Mouse (Mus musculus): ENCODE measurements around the gene Ppm1g. TPM values are rescaled to one million over a fixed set of nuclear protein-coding genes. Genes with fewer than 3 reads are reported as not detected.
A peak's percentile ranks its signal among the peaks of the same experiment; 100 is the strongest.

The Ppm1g gene
- polyA plus RNA-seq, 1 experiment = 41.1 TPM

- peaks cover 5% of the 10 kb centered on the region; the same call in 1 of the 2 replicates for H3K36me3 ChIP-seq (ENCODE audit: control insufficient read depth, insufficient read depth, low read length)
- DNase-seq = no peak
- H3K4me3 ChIP-seq (ENCODE audit: insufficient read depth, low read depth, low read length) = peak overlapping the region; percentile 82
- no peaks in the 10 kb centered on the region for H3K27me3 ChIP-seq (replicated peaks; ENCODE audit: control insufficient read depth, insufficient read depth, low read length)
- WGBS = 15% methylated on average over 6 of the region's 6 CpGs
- H3K27ac ChIP-seq (ENCODE audit: insufficient read depth, low read depth, low read length) = peak overlapping the region; percentile 28; the same call in 1 of the 2 replicates
- peaks cover 2% of the 10 kb centered on the region; the same call in 1 of the 2 replicates for H3K4me1 ChIP-seq (ENCODE audit: control insufficient read depth, insufficient read depth, low read length)
- TF ChIP-seq CTCF (conservative IDR thresholded peaks at IDR 0.05; ENCODE audit: insufficient read depth, insufficient read length, low read depth, low read length) = no peak
- no peak for TF ChIP-seq POLR2A (IDR thresholded peaks at IDR 0.05; ENCODE audit: low read depth, low read length)
Measured at GRCm38 (mm10) chr5:31153516-31154151, 66.9 kb downstream of the Ppm1g start.

Other genes starting within 250 kb of the Ppm1g start
- gene Atraid, start 172.4 kb downstream of the Ppm1g start, polyA plus RNA-seq (2012; rRNA removed) = 295 and 320 TPM in 2 replicates
- gene Slc5a6, start 171.8 kb downstream of the Ppm1g start, polyA plus RNA-seq (2012; rRNA removed) = 81.5 and 121 TPM in 2 replicates
- 12.4 and 14.2 TPM in 2 replicates for gene Cad, start 165.9 kb downstream of the Ppm1g start, polyA plus RNA-seq (2012; rRNA removed)
- gene Dnajc5g, start 114.4 kb downstream of the Ppm1g start, polyA plus RNA-seq (2012; rRNA removed) = not detected in 2 replicates
- gene Slc30a3, start 112.5 kb downstream of the Ppm1g start, polyA plus RNA-seq (2012; rRNA removed) = 0.14 and 0.24 TPM in 2 replicates
- gene Trim54, start 104.0 kb downstream of the Ppm1g start, polyA plus RNA-seq (2012; rRNA removed) = 0.05 and 3.9 TPM in 2 replicates
- gene Ucn, start 81.9 kb downstream of the Ppm1g start, polyA plus RNA-seq (2012; rRNA removed) = not detected in 2 replicates
- 212 and 233 TPM in 2 replicates for gene Mpv17, start 66.4 kb downstream of the Ppm1g start, polyA plus RNA-seq (2012; rRNA removed)
- gene Gm29609, start 40.8 kb downstream of the Ppm1g start, polyA plus RNA-seq (2012; rRNA removed) = 1.6 and 2.1 TPM in 2 replicates
- 47.8 and 49.2 TPM in 2 replicates for gene Gtf3c2, start 40.5 kb downstream of the Ppm1g start, polyA plus RNA-seq (2012; rRNA removed)
- 94.1 and 95.5 TPM in 2 replicates for gene Snx17, start 27.5 kb downstream of the Ppm1g start, polyA plus RNA-seq (2012; rRNA removed)
- 54.1 and 61.0 TPM in 2 replicates for gene Eif2b4, start 27.3 kb downstream of the Ppm1g start, polyA plus RNA-seq (2012; rRNA removed)
- gene Zfp513, start 18.4 kb downstream of the Ppm1g start, polyA plus RNA-seq (2012; rRNA removed) = 22.9 and 29.8 TPM in 2 replicates
- 126 and 130 TPM in 2 replicates for gene Nrbp1, start 20.2 kb upstream of the Ppm1g start, polyA plus RNA-seq (2012; rRNA removed)
- gene Gm9970, start 20.5 kb upstream of the Ppm1g start, polyA plus RNA-seq (2012; rRNA removed) = 0.45 and 0.96 TPM in 2 replicates
- 19.7 and 23.6 TPM in 2 replicates for gene Krtcap3, start 31.0 kb upstream of the Ppm1g start, polyA plus RNA-seq (2012; rRNA removed)
- gene Ift172, start 70.4 kb upstream of the Ppm1g start, polyA plus RNA-seq (2012; rRNA removed) = 33.2 and 34.2 TPM in 2 replicates
- 8.8 and 14.0 TPM in 2 replicates for gene Fndc4, start 75.4 kb upstream of the Ppm1g start, polyA plus RNA-seq (2012; rRNA removed)
- gene Gckr, start 76.8 kb upstream of the Ppm1g start, polyA plus RNA-seq (2012; rRNA removed) = 0.09 and 0.38 TPM in 2 replicates
- gene Zfp512, start 231.7 kb upstream of the Ppm1g start, polyA plus RNA-seq (2012; rRNA removed) = 7.9 and 9.9 TPM in 2 replicates

Measured in kidney, adult 2 months (tissue).